Mouse (Mus musculus) liver, embryonic 11.5 days (tissue): ENCODE results near the gene Fam104a. TPM values are rescaled to one million over a fixed set of nuclear protein-coding genes. Genes with fewer than 3 reads are reported as not detected.

ENCODE experiments used
- ATAC-seq: fragments of 200-750 bp; cut with Nextera tagmentation; replicated peaks from 2 replicates; pipeline ENCODE4 v1.8.0; 2017; ENCODE audit warnings: moderate number of reproducible peaks, mild to moderate bottlenecking, moderate TSS enrichment, moderate library complexity; ENCODE audit not compliant: low FRiP score
- DNase-seq: peaks from one replicate; pipeline ENCODE4 v3.0.0-alpha.2; 2017; ENCODE audit warnings: low spot score
- H3K27ac ChIP-seq: fragments of 300-500 bp; sonication (generic); 2 replicates; pipeline ENCODE4 v1.5.1; 2014; ENCODE audit warnings: mild to moderate bottlenecking, low read depth, low read length, control low read depth
- H3K27me3 ChIP-seq: fragments of 300-500 bp; sonication (generic); replicated peaks from 2 replicates; pipeline ENCODE4 v1.6.1; 2014; ENCODE audit warnings: low read length, mixed read lengths; ENCODE audit not compliant: control insufficient read depth, insufficient read depth
- H3K36me3 ChIP-seq: fragments of 300-500 bp; sonication (generic); 2 replicates; pipeline ENCODE4 v1.6.1; 2014; ENCODE audit warnings: mild to moderate bottlenecking, low read length, moderate library complexity, mixed read lengths; ENCODE audit not compliant: control insufficient read depth, insufficient read depth
- H3K4me1 ChIP-seq: fragments of 300-500 bp; sonication (generic); replicated peaks from 2 replicates; pipeline ENCODE4 v1.6.1; 2014; ENCODE audit warnings: low read length, mixed read lengths; ENCODE audit not compliant: control insufficient read depth, insufficient read depth
- H3K4me2 ChIP-seq: fragments of 300-500 bp; sonication (generic); 2 replicates; pipeline ENCODE4 v1.6.1; 2014; ENCODE audit warnings: mild to moderate bottlenecking, control low read depth, moderate library complexity
- H3K4me3 ChIP-seq: fragments of 300-500 bp; sonication (generic); 2 replicates; pipeline ENCODE4 v1.5.1; 2014; ENCODE audit warnings: low read depth, low read length, control low read depth
- H3K9ac ChIP-seq: fragments of 300-500 bp; sonication (generic); 2 replicates; pipeline ENCODE4 v1.6.1; 2014; ENCODE audit warnings: low read depth, low read length, control low read depth
- H3K9me3 ChIP-seq: fragments of 300-500 bp; sonication (generic); 2 replicates; pipeline ENCODE4 v1.6.1; 2016; ENCODE audit warnings: low read length, inconsistent platforms, mixed read lengths; ENCODE audit not compliant: control insufficient read depth
- WGBS: fragments of 180-500 bp; shearing (Covaris S2); extraction: QIAGEN DNeasy Blood & Tissue Kit; methylation state at CpG from one replicate; pipeline ENCODE4 v1.1.7; 2014; 5-methylcytosine and 5-hydroxymethylcytosine counted together
- polyA plus RNA-seq: library from polyadenylated mRNA; unstranded; fragments of >200 nt; fragmentation: Nextera tagmentation; extraction: Ambion mirVana; gene quantifications from 2 replicates; pipeline ENCODE4 v1.2.1, GENCODE M21; 2014

Gene Fam104a
- polyA plus RNA-seq: 58.7 and 62.3 TPM in 2 replicates

- WGBS: under 1% methylated on average over 73 of the region's 73 CpGs
- Histone ChIP-seq H3K4me3 (peak within 1 kb of the TSS; percentile 73), H3K4me2 (peak within 1 kb of the TSS; percentile 77), H3K9ac (peak within 1 kb of the TSS; percentile 81), H3K27me3 (no peaks in the 10 kb centered on the region), H3K27ac (peak within 1 kb of the TSS; percentile 79), H3K9me3 (no peaks in the 10 kb centered on the region), H3K4me1 (peaks cover 37% of the 10 kb centered on the region), H3K36me3 (peaks cover 13% of the 10 kb centered on the region)
- ATAC-seq (peak; percentile 86), DNase-seq (peak; percentile 89)
Measured at GRCm38 (mm10) chr11:113683957-113684706, at the start of gene Fam104a, which contains the start of gene D11Wsu47e. Gene Fam104a, minus strand, starts transcription at chr11:113684155. Gene D11Wsu47e, plus strand, starts transcription at chr11:113684412.

- no peaks in the 10 kb centered on the region for H3K27me3 ChIP-seq
- 92% methylated on average over 10 of the region's 10 CpGs for WGBS
- ATAC-seq (no peak), DNase-seq (no peak)
- H3K4me2 ChIP-seq: no peak overlapping the region
- no peak overlapping the region for H3K4me3 ChIP-seq
- H3K9ac ChIP-seq: no peak overlapping the region
- no peaks in the 10 kb centered on the region for H3K9me3 ChIP-seq
- peaks cover 21% of the 10 kb centered on the region for H3K36me3 ChIP-seq
- peaks cover 42% of the 10 kb centered on the region for H3K4me1 ChIP-seq
- H3K27ac ChIP-seq: no peak overlapping the region
Measured at GRCm38 (mm10) chr11:113731945-113732612, 48.1 kb upstream of the Fam104a start.

- 62% methylated on average over 3 of the region's 3 CpGs for WGBS
- H3K4me1 ChIP-seq: peaks cover 40% of the 10 kb centered on the region
- no peak for ATAC-seq
Measured at GRCm38 (mm10) chr11:113730879-113731278, 46.9 kb upstream of the Fam104a start.

GRCm38 (mm10) chr11:113729917-113730316, 46.0 kb upstream of the Fam104a start:
- Histone ChIP-seq H3K36me3 (peaks cover 29% of the 10 kb centered on the region), H3K4me1 (peaks cover 31% of the 10 kb centered on the region)
- 64% methylated on average over 8 of the region's 8 CpGs for WGBS

More at GRCm38 (mm10) chr11:113730879-113731278, 46.9 kb upstream of the Fam104a start:
- Histone ChIP-seq H3K36me3 (peaks cover 29% of the 10 kb centered on the region), H3K4me3 (no peak overlapping the region), H3K27me3 (no peaks in the 10 kb centered on the region), H3K4me2 (no peak overlapping the region), H3K27ac (no peak overlapping the region), H3K9me3 (no peaks in the 10 kb centered on the region), H3K9ac (no peak overlapping the region)
- DNase-seq: no peak

GRCm38 (mm10) chr11:113729239-113729638, 45.3 kb upstream of the Fam104a start:
- no peaks in the 10 kb centered on the region for H3K9me3 ChIP-seq
- H3K4me2 ChIP-seq: no peak overlapping the region
- WGBS: 94% methylated on average over 21 of the region's 21 CpGs
- peaks cover 26% of the 10 kb centered on the region for H3K4me1 ChIP-seq
- H3K27me3 ChIP-seq: no peaks in the 10 kb centered on the region
- peaks cover 29% of the 10 kb centered on the region for H3K36me3 ChIP-seq
- DNase-seq (no peak), ATAC-seq (no peak)
- H3K9ac ChIP-seq: no peak overlapping the region
- no peak overlapping the region for H3K27ac ChIP-seq
- H3K4me3 ChIP-seq: no peak overlapping the region

More at GRCm38 (mm10) chr11:113729917-113730316, 46.0 kb upstream of the Fam104a start:
- Histone ChIP-seq H3K4me3 (no peak overlapping the region), H3K4me2 (no peak overlapping the region), H3K27ac (no peak overlapping the region), H3K9me3 (no peaks in the 10 kb centered on the region), H3K9ac (no peak overlapping the region), H3K27me3 (no peaks in the 10 kb centered on the region)
- no peak for ATAC-seq
- no peak for DNase-seq

- no peak overlapping the region for H3K9ac ChIP-seq
- ATAC-seq: no peak
- no peaks in the 10 kb centered on the region for H3K9me3 ChIP-seq
- no peaks in the 10 kb centered on the region for H3K27me3 ChIP-seq
- no peak for DNase-seq
- peaks cover 29% of the 10 kb centered on the region for H3K36me3 ChIP-seq
- WGBS: 82% methylated on average over 6 of the region's 6 CpGs
- H3K27ac ChIP-seq: no peak overlapping the region
- no peak overlapping the region for H3K4me3 ChIP-seq
- no peak overlapping the region for H3K4me2 ChIP-seq
- peaks cover 14% of the 10 kb centered on the region for H3K4me1 ChIP-seq
Measured at GRCm38 (mm10) chr11:113727992-113728391, 44.0 kb upstream of the Fam104a start.

DNA sequence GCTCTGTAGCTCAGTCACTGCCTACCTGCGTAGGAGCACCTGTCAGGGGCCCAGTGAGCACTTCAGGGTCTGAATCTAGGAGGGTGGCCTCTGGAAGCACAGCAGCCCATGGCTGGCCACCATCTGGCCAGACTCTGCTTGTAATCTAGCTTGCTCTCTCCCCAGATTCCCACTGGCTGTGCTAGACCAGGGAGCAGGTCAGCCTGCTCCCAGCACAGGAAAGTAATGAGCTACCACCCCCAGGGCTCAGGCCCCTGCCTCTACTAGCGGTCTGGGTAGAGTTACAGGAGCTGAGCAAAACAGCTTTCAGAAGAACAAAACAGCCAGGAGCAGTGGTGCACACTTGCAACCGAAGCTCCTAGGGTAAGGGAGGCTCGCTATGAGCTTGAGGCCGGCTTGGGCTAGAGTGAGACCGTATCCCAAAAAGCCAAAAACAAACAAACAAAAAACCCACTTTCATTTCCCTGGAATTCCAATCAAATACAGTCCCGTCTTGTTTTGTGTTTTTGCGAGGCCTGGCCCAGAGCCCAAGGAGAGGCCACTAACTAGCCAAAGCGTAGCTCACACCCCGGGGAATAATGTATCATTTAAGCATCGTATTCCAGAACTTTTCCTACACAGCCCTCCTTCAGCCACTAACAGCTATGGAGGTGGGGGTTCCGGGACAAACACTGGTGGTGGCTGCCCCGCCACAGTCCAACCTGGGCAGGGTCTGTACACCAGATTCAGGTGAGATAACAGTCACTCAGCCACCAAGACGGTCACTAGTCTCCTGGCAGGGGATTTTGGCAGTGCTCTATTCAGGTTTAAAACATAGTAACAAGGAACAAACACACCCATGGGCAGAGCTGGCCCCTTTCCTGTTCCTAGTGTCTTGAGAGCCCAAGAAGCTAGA, 43.3 kb upstream of the Fam104a start:
- no peak overlapping the region for H3K27ac ChIP-seq
- H3K4me1 ChIP-seq: peaks cover 10% of the 10 kb centered on the region
- no peak overlapping the region for H3K4me3 ChIP-seq
- DNase-seq (no peak), ATAC-seq (no peak)
- no peak overlapping the region for H3K4me2 ChIP-seq
- whole genome bisulfite sequencing: 93% methylated on average over 14 of the region's 14 CpGs
- peaks cover 29% of the 10 kb centered on the region for H3K36me3 ChIP-seq
- no peaks in the 10 kb centered on the region for H3K27me3 ChIP-seq
- no peaks in the 10 kb centered on the region for H3K9me3 ChIP-seq
- no peak overlapping the region for H3K9ac ChIP-seq
